Mouse (Mus musculus) lung, postnatal 4 days (tissue): Measurements from ENCODE around the gene Utp20.
"Not testable (repeated sequence)": the region's sequence is repeated elsewhere in the genome, so short reads cannot be mapped to it uniquely, and the experiment has no call there.

Experiments used
- DNase-seq, 2 experiments: peaks; one replicate each; pipeline ENCODE4 v3.0.0; 2021

Gene Utp20

DNA sequence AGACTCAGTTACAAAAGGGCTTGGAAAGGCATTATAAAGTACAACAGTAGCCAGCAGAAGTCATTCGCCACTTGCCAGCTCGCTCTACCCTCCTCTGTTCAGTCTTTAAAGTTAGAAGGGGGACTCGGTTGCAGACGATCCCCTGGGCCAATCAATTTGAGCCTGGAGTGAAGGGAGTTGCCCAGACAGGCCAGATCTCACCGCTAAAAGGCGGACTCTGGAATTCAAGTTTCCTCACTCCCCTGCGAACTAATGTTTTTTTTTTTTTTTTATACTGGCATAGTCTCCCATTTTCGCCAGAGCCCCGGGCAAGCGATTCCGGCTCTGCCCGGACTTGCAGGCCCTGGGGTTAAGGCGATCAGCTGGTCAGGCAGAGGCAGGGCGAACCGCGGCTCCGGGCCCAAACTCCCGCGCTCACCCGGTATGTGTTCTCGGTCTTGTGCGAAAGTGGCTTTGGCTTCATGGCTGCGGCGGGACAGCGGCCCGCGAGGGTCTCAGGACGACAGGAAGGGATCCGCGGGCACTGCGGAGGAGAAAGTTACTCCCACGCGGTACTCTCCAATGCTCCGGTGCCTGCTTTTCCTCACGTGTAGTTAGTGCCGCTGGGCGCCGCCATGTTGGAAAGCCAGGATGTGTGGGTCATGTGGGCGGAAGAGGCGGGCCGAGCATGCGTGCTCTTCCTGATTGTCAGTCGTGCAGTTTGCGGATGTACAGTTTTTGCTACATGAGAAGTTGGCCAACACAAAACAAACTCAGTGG is at the start of gene Utp20:
Gene Utp20, minus strand, starts transcription at position 617 of the 759 bp plus-strand sequence.
- DNase-seq = peak; percentile 84 to 87

- no peak for DNase-seq
These were observed 48.3 kb upstream of the Utp20 start for GRCm38 (mm10) chr10:88874870-88875269.

- DNase-seq = no peak
These were observed 39.4 kb upstream of the Utp20 start for GRCm38 (mm10) chr10:88866017-88866416.

DNA sequence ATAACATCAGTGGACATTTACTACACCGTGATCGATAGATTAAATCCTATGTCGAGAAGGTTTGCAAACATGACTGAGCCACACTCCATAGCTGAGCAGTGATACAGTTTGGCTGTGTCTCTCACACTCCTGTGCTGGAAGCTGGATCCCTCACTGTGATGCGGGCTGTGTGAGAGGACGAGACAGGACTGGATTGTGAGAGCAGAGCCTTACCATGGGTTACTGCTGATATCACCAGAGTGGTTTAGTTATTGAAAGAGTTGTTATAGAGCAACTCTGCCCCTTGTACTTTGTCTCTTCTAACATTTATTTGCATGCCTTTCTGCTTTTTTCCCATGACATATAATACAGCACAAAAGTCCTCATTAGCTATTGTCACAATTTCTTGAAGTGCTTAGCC is 35.7 kb upstream of the Utp20 start:
- no peak for DNase-seq

- DNase-seq = no peak
These were observed 34.8 kb upstream of the Utp20 start for GRCm38 (mm10) chr10:88861416-88861815.

DNA sequence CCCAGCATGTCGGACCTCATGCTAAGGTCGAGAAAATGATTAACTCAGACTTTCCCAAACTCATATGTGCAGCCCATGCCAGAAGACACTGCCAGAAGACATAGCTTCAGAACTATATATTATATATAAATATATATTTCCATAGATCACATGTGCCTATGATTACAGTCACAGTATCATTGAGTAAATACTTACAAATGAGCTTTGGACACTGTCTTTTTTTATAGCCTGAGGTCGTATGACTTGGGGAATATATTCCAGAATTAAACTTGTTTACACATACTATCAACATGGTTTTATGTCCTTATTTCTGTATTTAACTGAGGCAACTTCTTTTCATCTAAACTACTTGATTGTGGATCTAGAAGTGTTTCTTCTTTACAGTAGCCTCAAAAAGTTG is 34.3 kb upstream of the Utp20 start:
- DNase-seq = no peak

DNA sequence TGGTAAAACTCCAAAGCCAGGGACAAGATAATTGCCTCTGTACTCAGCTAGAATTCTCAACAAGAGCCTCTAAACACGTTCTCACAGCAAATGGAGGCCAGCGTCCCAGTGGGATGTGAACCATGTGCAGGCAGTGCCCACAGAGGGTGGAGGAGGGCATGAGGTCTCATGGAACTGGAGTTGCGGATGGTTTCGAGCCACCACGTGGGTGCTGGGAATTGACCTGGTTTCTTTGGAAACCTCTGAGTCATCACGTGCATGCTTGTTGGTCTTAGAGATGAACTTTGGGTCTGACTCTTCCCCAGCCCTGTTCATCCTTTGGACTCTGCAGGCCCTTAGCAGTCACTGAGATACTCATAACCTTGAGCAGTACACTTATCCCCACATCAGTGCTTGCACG is 26.7 kb upstream of the Utp20 start:
- no peak for DNase-seq

DNA sequence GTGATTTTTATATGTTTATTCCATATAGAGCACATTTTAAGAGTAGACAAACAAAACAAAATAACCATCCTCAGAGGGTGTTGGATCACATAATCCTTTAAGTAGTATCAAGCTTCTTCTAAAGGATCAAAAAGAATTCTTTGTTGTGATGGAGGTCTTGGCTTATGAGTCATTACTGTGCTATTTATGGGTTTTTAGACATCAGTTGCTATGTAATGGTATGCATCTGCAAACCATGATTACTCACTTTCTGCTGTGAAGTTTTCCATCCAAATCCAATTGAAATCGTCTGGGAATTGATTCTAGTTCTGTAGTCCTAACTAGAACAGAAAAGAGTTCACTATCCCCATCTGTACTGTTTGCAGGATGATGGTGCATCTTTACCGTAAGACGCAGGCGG is 23.4 kb upstream of the Utp20 start:
- DNase-seq = no peak

DNA sequence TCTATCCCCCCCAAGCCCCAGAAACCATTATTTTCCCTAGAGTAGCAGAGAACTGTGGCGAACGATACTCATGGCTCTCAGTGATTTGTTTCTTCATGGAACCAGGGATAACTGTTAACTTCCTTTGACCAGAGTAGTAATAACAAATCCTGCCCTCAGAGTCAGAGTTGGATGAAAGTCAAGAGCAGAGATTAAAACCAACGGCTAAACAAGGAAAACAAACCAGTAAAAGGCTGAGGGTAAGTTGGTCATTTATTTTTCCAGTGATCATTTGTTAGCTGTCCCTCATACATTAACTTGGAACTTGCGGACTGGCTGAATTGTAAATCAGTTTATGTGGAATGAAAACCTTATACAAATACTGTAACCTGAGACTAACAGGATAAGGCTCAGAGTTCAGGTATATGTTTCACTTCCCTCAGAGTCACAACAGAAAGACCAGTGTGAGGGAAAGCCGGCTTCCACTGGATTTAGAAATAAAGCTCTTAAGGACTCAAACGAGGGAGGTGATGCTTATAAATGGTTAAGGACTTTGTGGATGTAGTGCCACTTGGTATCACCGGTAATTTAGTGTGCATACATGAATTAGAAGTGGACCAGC is 22.4 kb upstream of the Utp20 start:
- DNase-seq = no peak

- no peak for DNase-seq
These were observed 7.6 kb upstream of the Utp20 start for GRCm38 (mm10) chr10:88834227-88834626.

- no peak for DNase-seq
These were observed 1.8 kb upstream of the Utp20 start for GRCm38 (mm10) chr10:88828361-88828760.

GRCm38 (mm10) chr10:88827596-88827995 is 992 bp upstream of the Utp20 start:
- DNase-seq = no peak

DNA sequence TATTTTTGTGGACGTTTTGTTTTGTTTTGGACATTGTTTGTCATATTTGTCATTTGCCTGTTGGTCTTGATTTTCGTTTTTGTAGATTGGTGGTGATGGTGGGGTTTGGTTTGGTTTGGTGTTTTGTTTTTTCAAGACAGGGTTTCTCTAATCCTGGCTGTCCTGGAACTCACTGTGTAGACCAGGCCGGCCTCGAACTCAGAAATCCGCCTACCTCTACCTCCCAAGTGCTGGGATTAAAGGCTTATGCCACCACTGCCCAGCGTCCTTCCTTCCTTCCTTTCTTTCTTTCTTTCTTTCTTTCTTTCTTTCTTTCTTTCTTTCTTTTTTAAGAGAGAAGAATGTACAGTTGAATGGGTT is 323 bp upstream of the Utp20 start:
- not testable (repeated sequence) for DNase-seq

- DNase-seq = no peak
These were observed 9.3 kb downstream of the Utp20 start for GRCm38 (mm10) chr10:88817335-88817734.

GRCm38 (mm10) chr10:88815256-88815655 is 11.3 kb downstream of the Utp20 start:
- no peak for DNase-seq

GRCm38 (mm10) chr10:88811704-88812103 is 14.9 kb downstream of the Utp20 start:
- DNase-seq = no peak

GRCm38 (mm10) chr10:88802236-88802635 is 24.4 kb downstream of the Utp20 start:
- no peak for DNase-seq

DNA sequence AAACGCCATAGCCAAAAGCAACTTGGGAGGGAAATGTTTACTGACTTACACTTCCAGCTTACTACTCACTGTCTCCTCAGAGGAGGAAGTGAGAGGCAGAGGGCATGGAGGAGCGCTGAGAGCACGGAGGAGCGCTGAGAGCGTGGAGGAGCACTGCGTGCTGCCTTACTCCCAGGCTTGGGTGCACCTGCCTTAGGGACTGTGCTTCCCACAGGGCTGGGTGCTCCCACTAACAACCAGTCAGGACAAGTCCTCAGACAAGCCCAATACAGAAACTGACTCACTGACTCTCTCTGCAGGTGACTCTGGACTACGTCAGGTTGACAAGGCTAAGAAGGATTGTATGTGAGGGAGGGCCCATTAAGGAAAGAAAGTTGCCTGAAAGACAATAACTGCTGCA is 27.2 kb downstream of the Utp20 start:
- DNase-seq = no peak

DNA sequence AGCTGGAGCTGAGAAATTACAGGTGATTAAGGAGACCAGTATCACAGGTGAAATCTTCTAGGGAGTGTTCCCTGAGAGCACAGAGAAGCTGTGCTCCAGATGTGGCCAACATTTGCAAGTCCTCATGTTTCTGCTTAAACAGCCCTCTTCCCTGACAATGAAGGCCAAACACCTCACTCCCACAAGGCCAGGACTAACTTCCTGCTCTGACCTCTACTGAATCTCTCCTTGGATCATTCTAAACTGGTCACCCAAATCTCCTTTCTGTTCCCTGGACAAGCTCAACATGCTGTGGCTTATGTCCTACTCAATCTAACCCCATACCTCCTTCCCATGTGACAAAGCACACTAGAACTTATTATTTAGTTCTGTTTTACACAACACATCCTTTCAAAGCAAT is 29.2 kb downstream of the Utp20 start:
- DNase-seq = no peak

GRCm38 (mm10) chr10:88796939-88797338 is 29.7 kb downstream of the Utp20 start:
- DNase-seq = no peak

- DNase-seq = no peak
These were observed 31.4 kb downstream of the Utp20 start for GRCm38 (mm10) chr10:88795226-88795625.

- peak in 1 of 2 experiments; percentile 25 for DNase-seq
These were observed 32.0 kb downstream of the Utp20 start for GRCm38 (mm10) chr10:88794606-88795005.

DNA sequence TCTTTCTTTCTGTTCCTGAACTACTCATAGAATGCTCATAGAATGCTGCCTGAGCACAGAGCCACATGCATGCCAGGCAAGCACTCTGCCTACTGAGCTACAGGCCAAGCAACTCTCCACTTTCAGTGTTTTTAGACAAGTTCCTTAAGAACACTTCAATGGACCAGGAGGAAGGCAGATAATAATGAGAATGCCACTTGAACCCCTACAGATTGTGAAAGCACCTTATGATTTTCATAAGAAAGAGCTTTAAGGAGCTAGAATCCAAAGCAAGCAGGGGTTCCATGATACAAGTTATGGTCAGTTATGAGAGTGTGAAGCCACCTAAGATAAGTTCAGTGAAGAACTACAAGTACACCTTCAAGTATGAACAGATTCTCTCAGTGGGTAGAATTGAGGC is 32.9 kb downstream of the Utp20 start:
- DNase-seq = peak in 1 of 2 experiments; percentile 40

DNA sequence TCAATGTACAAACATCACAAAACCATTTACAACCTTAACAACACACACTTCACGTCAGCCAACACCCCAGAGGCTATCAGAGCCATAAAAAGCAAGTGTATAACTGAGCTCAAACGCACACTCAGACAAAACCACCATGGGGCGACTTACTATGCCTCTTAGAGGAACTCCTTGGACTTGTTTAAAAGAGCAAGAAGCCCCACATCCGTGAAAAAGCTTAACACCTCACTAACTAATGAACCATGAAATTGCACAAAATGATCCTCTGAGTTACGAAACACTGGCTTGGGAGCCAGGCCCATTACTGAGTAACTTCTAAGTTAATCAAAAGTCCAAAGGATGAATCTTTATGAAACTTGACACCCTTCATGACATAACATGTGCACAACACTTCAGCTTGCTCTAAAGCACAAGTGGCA is 42.1 kb downstream of the Utp20 start:
- no peak for DNase-seq

GRCm38 (mm10) chr10:88783941-88784340 is 42.7 kb downstream of the Utp20 start:
- no peak for DNase-seq
